Mouse (Mus musculus) bone marrow macrophage, adult 2 months (primary cell): Measurements from ENCODE around the gene Pkig. TPM values are rescaled to one million over a fixed set of nuclear protein-coding genes. Genes with fewer than 3 reads are reported as not detected.

Experiments
- H3K27ac ChIP-seq: 2 replicates; pipeline ENCODE4 v1.5.1; 2012; ENCODE audit warnings: low read depth, low read length; ENCODE audit not compliant: insufficient read depth
- H3K4me1 ChIP-seq: 2 replicates; pipeline ENCODE4 v1.6.1; 2012; ENCODE audit warnings: low read length; ENCODE audit not compliant: control insufficient read depth, insufficient read depth
- H3K4me3 ChIP-seq: 2 replicates; pipeline ENCODE4 v1.5.1; 2012; ENCODE audit warnings: mild to moderate bottlenecking, low read length, moderate library complexity; ENCODE audit not compliant: insufficient read depth
- CTCF ChIP-seq: IDR thresholded peaks from 2 replicates; pipeline ENCODE4 v1.5.1; 2012; ENCODE audit warnings: low read depth, mild to moderate bottlenecking, low read length, moderate library complexity
- POLR2A ChIP-seq: IDR thresholded peaks from 2 replicates; pipeline ENCODE4 v1.6.1; 2012; ENCODE audit warnings: mild to moderate bottlenecking, low read depth, low read length, borderline replicate concordance
- polyA plus RNA-seq: library from polyadenylated mRNA; stranded (reverse); fragments of >200 nt; gene quantifications from 2 replicates; pipeline ENCODE4 v1.2.4, GENCODE M21; 2012; ENCODE audit not compliant: missing spikeins, insufficient read depth, insufficient read length

Pkig gene
- polyA plus RNA-seq, 1 experiment, result 83.8 TPM

- Histone ChIP-seq H3K27ac (peak overlapping the region; percentile 13; the same call in 1 of the 2 replicates), H3K4me1 (peaks cover 34% of the 10 kb centered on the region), H3K4me3 (no peak overlapping the region)
- TF ChIP-seq POLR2A (no peak), CTCF (peak; percentile 84)
These were observed 60.9 kb downstream of the Pkig start for GRCm38 (mm10) chr2:163718951-163719603.

GRCm38 (mm10) chr2:163719616-163720015, 61.4 kb downstream of the Pkig start:
- TF ChIP-seq POLR2A (no peak), CTCF (no peak)

GRCm38 (mm10) chr2:163722550-163722949, 64.4 kb downstream of the Pkig start:
- TF ChIP-seq POLR2A (no peak), CTCF (no peak)

More at GRCm38 (mm10) chr2:163719616-163720015, 61.4 kb downstream of the Pkig start:
- no peak overlapping the region for H3K27ac ChIP-seq
- H3K4me1 ChIP-seq, result peaks cover 31% of the 10 kb centered on the region
- H3K4me3 ChIP-seq, result no peak overlapping the region

GRCm38 (mm10) chr2:163726766-163727393, 68.7 kb downstream of the Pkig start:
- H3K4me1 ChIP-seq, result no peaks in the 10 kb centered on the region
- TF ChIP-seq CTCF (no peak), POLR2A (no peak)
- H3K27ac ChIP-seq, result no peak overlapping the region
- no peak overlapping the region for H3K4me3 ChIP-seq

More at GRCm38 (mm10) chr2:163722550-163722949, 64.4 kb downstream of the Pkig start:
- peaks cover 6% of the 10 kb centered on the region for H3K4me1 ChIP-seq
- no peak overlapping the region for H3K27ac ChIP-seq
- no peak overlapping the region for H3K4me3 ChIP-seq

DNA sequence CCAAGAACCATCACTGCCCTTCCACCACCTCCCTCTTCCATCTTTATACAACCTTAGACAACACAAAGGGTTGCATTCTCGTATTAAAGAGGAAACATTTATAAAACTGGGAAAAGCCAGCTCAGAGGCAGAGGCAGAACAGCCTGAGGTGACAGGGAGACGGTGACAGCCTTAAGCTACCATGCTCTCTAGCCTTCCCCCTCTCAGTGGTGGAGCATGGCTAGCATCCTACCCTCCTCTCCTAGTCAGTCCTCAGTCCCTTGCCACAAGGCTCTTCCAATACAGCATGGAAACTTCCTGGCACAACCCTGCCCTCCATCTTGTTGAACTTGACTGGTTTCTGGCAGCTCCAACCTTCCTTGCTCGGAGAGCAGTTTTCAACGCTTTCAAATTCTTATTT, 70.1 kb downstream of the Pkig start:
- Histone ChIP-seq H3K4me1 (no peaks in the 10 kb centered on the region), H3K27ac (no peak overlapping the region), H3K4me3 (no peak overlapping the region)
- TF ChIP-seq CTCF, result no peak
- no peak for TF ChIP-seq POLR2A

GRCm38 (mm10) chr2:163732021-163732420, 73.8 kb downstream of the Pkig start:
- Histone ChIP-seq H3K4me1 (peaks cover 16% of the 10 kb centered on the region), H3K27ac (no peak overlapping the region), H3K4me3 (no peak overlapping the region)
- no peak for TF ChIP-seq POLR2A
- TF ChIP-seq CTCF, result no peak

DNA sequence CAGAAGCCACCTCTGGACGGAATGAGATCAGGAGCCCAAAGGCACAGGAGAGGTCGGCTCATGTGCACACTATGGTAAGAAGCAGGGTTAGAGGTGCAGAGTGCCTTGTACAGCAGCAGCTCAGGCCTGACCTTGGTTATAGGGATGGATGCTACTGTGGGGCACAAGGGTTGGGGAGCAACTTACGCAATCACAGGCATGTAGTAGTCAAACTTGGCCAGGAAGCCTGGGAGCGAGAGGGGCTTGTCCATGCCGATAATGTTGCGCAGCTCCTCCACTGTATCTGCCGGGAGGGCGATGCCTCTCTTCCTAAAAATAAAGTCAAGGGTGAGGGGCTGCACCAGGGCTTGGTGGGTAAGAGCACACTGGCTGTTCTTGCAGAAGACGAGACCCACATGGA, 77.0 kb downstream of the Pkig start:
- Histone ChIP-seq H3K27ac (no peak overlapping the region), H3K4me1 (peaks cover 16% of the 10 kb centered on the region), H3K4me3 (no peak overlapping the region)
- TF ChIP-seq CTCF (no peak), POLR2A (no peak)

GRCm38 (mm10) chr2:163735980-163736379, 77.8 kb downstream of the Pkig start:
- TF ChIP-seq CTCF, result no peak
- no peak for TF ChIP-seq POLR2A
- Histone ChIP-seq H3K4me3 (no peak overlapping the region), H3K4me1 (peaks cover 16% of the 10 kb centered on the region), H3K27ac (no peak overlapping the region)

DNA sequence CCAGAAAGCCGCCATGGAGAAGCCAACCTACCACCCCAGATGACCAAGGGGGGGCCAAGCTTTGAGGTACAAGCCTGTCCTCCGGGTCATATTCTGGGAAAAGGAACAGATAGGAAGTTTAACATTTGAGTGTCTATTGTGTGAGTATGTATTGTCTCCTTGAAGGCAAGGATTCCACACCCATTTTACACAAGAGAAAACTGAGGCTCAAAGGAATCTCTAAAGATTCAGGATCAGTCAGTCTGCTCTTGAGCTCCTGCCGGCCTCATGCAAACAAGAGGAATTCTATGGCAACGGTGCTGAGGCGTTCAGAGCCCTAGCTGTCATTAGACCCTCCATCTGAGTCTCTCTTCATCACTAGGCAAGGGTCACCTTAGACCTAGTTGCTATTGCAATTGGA, 84.5 kb downstream of the Pkig start:
- no peak overlapping the region for H3K27ac ChIP-seq
- TF ChIP-seq POLR2A (no peak), CTCF (no peak)
- H3K4me3 ChIP-seq, result no peak overlapping the region
- H3K4me1 ChIP-seq, result peaks cover 14% of the 10 kb centered on the region

DNA sequence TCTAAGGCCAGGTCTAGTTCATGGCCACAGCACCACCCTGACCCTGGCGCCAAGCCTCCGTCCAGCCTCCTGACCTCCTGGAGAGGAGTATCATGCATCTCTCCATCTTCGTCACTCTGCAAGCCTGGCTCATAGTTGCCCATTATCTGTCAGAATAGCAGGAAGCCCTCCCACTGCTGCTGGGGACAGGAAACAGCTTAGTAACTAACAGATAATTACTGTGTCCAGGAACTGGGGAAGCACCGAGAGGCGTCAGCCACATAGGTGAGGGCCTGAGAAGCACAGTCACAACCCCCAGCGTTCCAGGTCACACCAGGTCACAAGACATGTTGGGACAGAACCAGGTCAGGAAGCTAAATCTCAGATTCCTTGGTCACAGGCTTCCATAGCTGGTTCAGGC, 85.2 kb downstream of the Pkig start:
- Histone ChIP-seq H3K27ac (no peak overlapping the region), H3K4me3 (no peak overlapping the region), H3K4me1 (peaks cover 14% of the 10 kb centered on the region)
- TF ChIP-seq POLR2A (no peak), CTCF (no peak)

DNA sequence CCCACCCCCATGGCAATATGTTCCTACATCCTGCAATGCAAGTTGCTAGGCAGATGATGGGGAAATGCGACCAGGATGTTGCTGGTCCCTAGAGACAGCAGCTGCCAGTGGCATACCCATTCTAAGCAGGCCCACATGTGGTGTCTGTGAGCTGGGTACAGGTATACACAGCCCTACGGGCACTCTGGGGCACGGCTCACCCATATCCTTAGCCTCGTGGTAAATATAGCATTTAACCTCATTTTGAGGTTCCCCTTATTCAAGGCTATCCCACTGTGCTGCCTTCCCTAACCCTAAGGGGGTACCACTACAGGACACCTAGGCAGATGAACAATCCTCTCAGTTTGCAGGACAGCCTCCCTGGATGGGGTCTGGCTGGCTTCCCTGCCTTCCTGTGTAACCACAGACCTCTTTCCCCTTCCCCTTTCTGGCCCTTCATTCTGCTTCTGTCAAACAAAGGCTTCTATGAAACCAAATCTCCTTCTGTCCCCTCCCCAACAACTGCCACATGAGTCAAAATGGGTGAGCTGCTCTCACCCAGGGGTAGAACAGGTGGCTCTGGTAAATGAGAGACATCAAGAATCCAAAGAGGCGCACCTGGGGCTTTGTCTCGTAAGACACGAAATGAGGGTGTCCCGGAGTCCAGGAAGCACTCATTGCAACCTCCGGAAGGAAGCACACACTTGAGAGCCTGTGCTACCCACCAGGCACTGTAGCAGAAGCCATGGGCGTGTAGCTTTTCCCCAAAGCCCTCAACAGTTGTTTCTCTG, 86.8 kb downstream of the Pkig start:
- no peak overlapping the region for H3K4me3 ChIP-seq
- TF ChIP-seq POLR2A (no peak), CTCF (no peak)
- no peak overlapping the region for H3K27ac ChIP-seq
- peaks cover 18% of the 10 kb centered on the region for H3K4me1 ChIP-seq
